Mouse (Mus musculus) liver, postnatal 0 days (tissue): ENCODE data around the gene Hist2h3c1.
"Not testable (repeated sequence)": the region's sequence is repeated elsewhere in the genome, so short reads cannot be mapped to it uniquely, and the experiment has no call there.

Source experiments
- CTCF ChIP-seq: sonication (generic); IDR thresholded peaks from 2 replicates; pipeline ENCODE4 v1.5.1; 2016; ENCODE audit warnings: antibody characterized with exemption, low read depth
- EP300 ChIP-seq: IDR thresholded peaks from 2 replicates; pipeline ENCODE4 v1.6.1; 2016; ENCODE audit warnings: antibody characterized with exemption, low read depth, mild to moderate bottlenecking

GRCm38 (mm10) chr3:96290727-96291126, 44.2 kb downstream of the Hist2h3c1 start:
- not testable (repeated sequence) for TF ChIP-seq CTCF, EP300
